Mouse (Mus musculus): Measurements from ENCODE around the gene Jmjd4. TPM values are rescaled to one million over a fixed set of nuclear protein-coding genes. Genes with fewer than 3 reads are reported as not detected.

Jmjd4 gene
- polyA plus RNA-seq, 1 experiment from 2014 or later: 21.8 TPM

- no peak overlapping the region for H3K4me3 ChIP-seq
- H3K4me1 ChIP-seq: no peaks in the 10 kb centered on the region
- DNase-seq (ENCODE audit: low spot score): no peak
- no peaks in the 10 kb centered on the region for H3K9me3 ChIP-seq (replicated peaks)
- no peak overlapping the region for H3K27ac ChIP-seq
- H3K36me3 ChIP-seq: peaks cover 60% of the 10 kb centered on the region
- whole genome bisulfite sequencing: 67% methylated on average over 2 of the region's 2 CpGs
- no peaks in the 10 kb centered on the region for H3K27me3 ChIP-seq (ENCODE audit: low read depth, poor library complexity, severe bottlenecking)
These were observed 35.8 kb downstream of the Jmjd4 start for GRCm38 (mm10) chr11:59485641-59486040.

- no peaks in the 10 kb centered on the region for H3K27me3 ChIP-seq (ENCODE audit: low read depth, poor library complexity, severe bottlenecking)
These were observed 36.4 kb downstream of the Jmjd4 start for GRCm38 (mm10) chr11:59486222-59486621.

DNA sequence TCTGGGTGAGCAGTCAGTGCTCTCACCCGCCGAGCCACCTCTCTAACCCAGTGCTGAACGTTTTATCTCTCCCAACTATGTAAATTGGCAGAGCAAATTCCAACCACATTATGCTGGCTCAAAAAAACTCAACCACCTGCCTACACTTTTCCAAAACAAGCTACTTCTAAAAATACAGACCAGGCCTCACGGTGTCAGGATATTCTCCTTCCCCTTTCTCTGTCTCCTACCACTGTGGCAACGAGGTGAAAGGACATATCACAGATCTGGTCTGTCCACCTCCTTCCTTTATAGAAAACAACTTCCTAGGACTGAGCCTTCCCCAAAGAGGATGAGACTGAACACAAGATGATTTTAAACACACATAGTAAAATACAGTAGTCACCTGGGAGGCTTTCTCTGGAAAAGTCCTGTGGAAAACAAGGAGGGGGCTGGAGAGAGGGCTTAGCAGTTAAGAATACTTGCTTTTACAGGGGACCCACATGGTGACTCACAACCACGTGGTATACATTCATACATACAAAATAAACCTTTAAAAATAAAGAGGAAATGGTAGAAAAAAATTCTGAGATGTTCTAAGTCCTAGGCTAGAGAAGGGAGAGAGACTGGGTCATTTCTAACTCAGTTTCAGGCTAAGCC lies 46.9 kb downstream of the Jmjd4 start:
- Histone ChIP-seq H3K4me1 (no peaks in the 10 kb centered on the region), H3K9me3 (replicated peaks) (no peaks in the 10 kb centered on the region), H3K27ac (no peak overlapping the region), H3K36me3 (peaks cover 100% of the 10 kb centered on the region), H3K4me3 (no peak overlapping the region), H3K27me3 (ENCODE audit: low read depth, poor library complexity, severe bottlenecking) (no peaks in the 10 kb centered on the region)
- 93% methylated on average over 6 of the region's 6 CpGs for WGBS
- no peak for DNase-seq (ENCODE audit: low spot score)

More at GRCm38 (mm10) chr11:59486222-59486621, 36.4 kb downstream of the Jmjd4 start:
- no peak overlapping the region for H3K4me3 ChIP-seq
- 88% methylated on average over 8 of the region's 8 CpGs for WGBS
- DNase-seq (ENCODE audit: low spot score): no peak
- H3K9me3 ChIP-seq (replicated peaks): no peaks in the 10 kb centered on the region
- peaks cover 66% of the 10 kb centered on the region for H3K36me3 ChIP-seq
- H3K4me1 ChIP-seq: no peaks in the 10 kb centered on the region
- no peak overlapping the region for H3K27ac ChIP-seq

DNA sequence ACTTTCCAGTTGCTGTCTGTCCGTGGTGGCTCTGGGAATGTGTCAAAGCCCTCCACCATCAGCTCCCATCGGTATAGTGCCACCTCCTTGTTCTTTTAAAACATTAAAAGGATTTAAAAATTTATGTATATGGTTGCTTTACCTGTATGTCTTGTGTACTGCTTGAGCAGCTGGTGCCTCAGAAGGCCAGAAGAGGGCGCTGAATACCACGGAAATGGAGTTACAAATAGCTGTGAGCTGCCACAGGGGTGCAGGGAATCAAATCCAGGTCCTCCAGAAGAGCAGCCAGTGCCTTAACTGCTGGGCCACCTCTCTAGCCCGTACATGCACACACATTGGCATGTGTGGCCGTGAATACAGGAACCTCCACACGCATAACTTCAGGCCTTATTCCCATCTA lies 47.9 kb downstream of the Jmjd4 start:
- H3K36me3 ChIP-seq: peaks cover 100% of the 10 kb centered on the region
- 90% methylated on average over 7 of the region's 7 CpGs for WGBS

GRCm38 (mm10) chr11:59501978-59502700 lies 52.3 kb downstream of the Jmjd4 start:
- whole genome bisulfite sequencing: 93% methylated on average over 5 of the region's 5 CpGs
- Histone ChIP-seq H3K4me3 (no peak overlapping the region), H3K36me3 (peaks cover 74% of the 10 kb centered on the region), H3K4me1 (peaks cover 16% of the 10 kb centered on the region), H3K9me3 (replicated peaks) (no peaks in the 10 kb centered on the region), H3K27ac (no peak overlapping the region), H3K27me3 (ENCODE audit: low read depth, poor library complexity, severe bottlenecking) (no peaks in the 10 kb centered on the region)
- no peak for DNase-seq (ENCODE audit: low spot score)

More for the DNA sequence above, 47.9 kb downstream of the Jmjd4 start:
- Histone ChIP-seq H3K9me3 (replicated peaks) (no peaks in the 10 kb centered on the region), H3K4me1 (no peaks in the 10 kb centered on the region), H3K27me3 (ENCODE audit: low read depth, poor library complexity, severe bottlenecking) (no peaks in the 10 kb centered on the region), H3K27ac (no peak overlapping the region), H3K4me3 (no peak overlapping the region)
- DNase-seq (ENCODE audit: low spot score): no peak

GRCm38 (mm10) chr11:59505351-59505838 lies 55.5 kb downstream of the Jmjd4 start:
- under 1% methylated on average over 21 of the region's 21 CpGs for WGBS
- H3K27ac ChIP-seq: peak overlapping the region; percentile 96
- peak overlapping the region; percentile 86 for H3K4me3 ChIP-seq
- peaks cover 25% of the 10 kb centered on the region for H3K4me1 ChIP-seq
- no peaks in the 10 kb centered on the region for H3K9me3 ChIP-seq (replicated peaks)
- H3K27me3 ChIP-seq (ENCODE audit: low read depth, poor library complexity, severe bottlenecking): no peaks in the 10 kb centered on the region
- DNase-seq (ENCODE audit: low spot score): peak; percentile 82
- peaks cover 62% of the 10 kb centered on the region for H3K36me3 ChIP-seq

- under 1% methylated on average over 68 of the region's 71 CpGs for WGBS
These were observed 56.2 kb downstream of the Jmjd4 start for GRCm38 (mm10) chr11:59505839-59506712.

GRCm38 (mm10) chr11:59506713-59507074 lies 56.8 kb downstream of the Jmjd4 start:
- peaks cover 62% of the 10 kb centered on the region for H3K36me3 ChIP-seq
- WGBS: under 1% methylated on average over 14 of the region's 14 CpGs
- H3K27ac ChIP-seq: peak overlapping the region; percentile 96
- H3K27me3 ChIP-seq (ENCODE audit: low read depth, poor library complexity, severe bottlenecking): no peaks in the 10 kb centered on the region
- H3K9me3 ChIP-seq (replicated peaks): no peaks in the 10 kb centered on the region
- no peak for DNase-seq (ENCODE audit: low spot score)
- peak overlapping the region; percentile 86 for H3K4me3 ChIP-seq
- peaks cover 25% of the 10 kb centered on the region for H3K4me1 ChIP-seq

More at GRCm38 (mm10) chr11:59505839-59506712, 56.2 kb downstream of the Jmjd4 start:
- Histone ChIP-seq H3K27me3 (ENCODE audit: low read depth, poor library complexity, severe bottlenecking) (no peaks in the 10 kb centered on the region), H3K36me3 (peaks cover 62% of the 10 kb centered on the region), H3K4me1 (peaks cover 25% of the 10 kb centered on the region), H3K4me3 (peak overlapping the region; percentile 86), H3K27ac (peak overlapping the region; percentile 96), H3K9me3 (replicated peaks) (no peaks in the 10 kb centered on the region)
- DNase-seq (ENCODE audit: low spot score): peak; percentile 93

Other genes starting within 250 kb of the Jmjd4 start
- 123 and 131 TPM in 2 replicates for gene Mrpl55, start 247.6 kb upstream of the Jmjd4 start, polyA plus RNA-seq (2016; fragmentation: Nextera tagmentation; extraction: Ambion mirVana)
- 35.1 and 40.2 TPM in 2 replicates for gene 2310033P09Rik, start 241.7 kb upstream of the Jmjd4 start, polyA plus RNA-seq (2016; fragmentation: Nextera tagmentation; extraction: Ambion mirVana)
- gene Arf1, start 221.8 kb upstream of the Jmjd4 start, polyA plus RNA-seq (2016; fragmentation: Nextera tagmentation; extraction: Ambion mirVana): 648 and 692 TPM in 2 replicates
- 0.14 and 0.53 TPM in 2 replicates for gene Wnt3a, start 159.3 kb upstream of the Jmjd4 start, polyA plus RNA-seq (2016; fragmentation: Nextera tagmentation; extraction: Ambion mirVana)
- 1.2 and 1.8 TPM in 2 replicates for gene Wnt9a, start 143.1 kb upstream of the Jmjd4 start, polyA plus RNA-seq (2016; fragmentation: Nextera tagmentation; extraction: Ambion mirVana)
- not detected in 2 replicates for gene Prss38, start 74.4 kb upstream of the Jmjd4 start, polyA plus RNA-seq (2016; fragmentation: Nextera tagmentation; extraction: Ambion mirVana)
- 106 and 122 TPM in 2 replicates for gene Snap47, start 1.1 kb downstream of the Jmjd4 start, polyA plus RNA-seq (2016; fragmentation: Nextera tagmentation; extraction: Ambion mirVana)
- 5.7 and 7.9 TPM in 2 replicates for gene Zfp867, start 22.4 kb downstream of the Jmjd4 start, polyA plus RNA-seq (2016; fragmentation: Nextera tagmentation; extraction: Ambion mirVana)
- 45.2 and 46.1 TPM in 2 replicates for gene Zkscan17, start 76.7 kb downstream of the Jmjd4 start, polyA plus RNA-seq (2016; fragmentation: Nextera tagmentation; extraction: Ambion mirVana)
- not detected in 2 replicates for gene Nlrp3, start 91.5 kb downstream of the Jmjd4 start, polyA plus RNA-seq (2016; fragmentation: Nextera tagmentation; extraction: Ambion mirVana)
- gene Olfr222, start 126.2 kb downstream of the Jmjd4 start, polyA plus RNA-seq (2016; fragmentation: Nextera tagmentation; extraction: Ambion mirVana): not detected in 2 replicates
- not detected in 2 replicates for gene Olfr223, start 143.2 kb downstream of the Jmjd4 start, polyA plus RNA-seq (2016; fragmentation: Nextera tagmentation; extraction: Ambion mirVana)
- gene Mprip, start 211.3 kb downstream of the Jmjd4 start, polyA plus RNA-seq (2016; fragmentation: Nextera tagmentation; extraction: Ambion mirVana): 52.3 and 62.9 TPM in 2 replicates